Mouse (Mus musculus) regulatory T cell (primary cell): Measurements from ENCODE around the gene Abhd14b.
"Not testable (repeated sequence)": the region's sequence is repeated elsewhere in the genome, so short reads cannot be mapped to it uniquely, and the experiment has no call there.

Experiments used
- in situ Hi-C: fragments of 300-600 bp; cut with MboI, MseI; formaldehyde crosslinking; loops from one replicate; pipeline ENCODE4 v1.15.1; 2025; ENCODE audit warnings: high pct_unique_total_duplicates

Gene Abhd14b

DNA sequence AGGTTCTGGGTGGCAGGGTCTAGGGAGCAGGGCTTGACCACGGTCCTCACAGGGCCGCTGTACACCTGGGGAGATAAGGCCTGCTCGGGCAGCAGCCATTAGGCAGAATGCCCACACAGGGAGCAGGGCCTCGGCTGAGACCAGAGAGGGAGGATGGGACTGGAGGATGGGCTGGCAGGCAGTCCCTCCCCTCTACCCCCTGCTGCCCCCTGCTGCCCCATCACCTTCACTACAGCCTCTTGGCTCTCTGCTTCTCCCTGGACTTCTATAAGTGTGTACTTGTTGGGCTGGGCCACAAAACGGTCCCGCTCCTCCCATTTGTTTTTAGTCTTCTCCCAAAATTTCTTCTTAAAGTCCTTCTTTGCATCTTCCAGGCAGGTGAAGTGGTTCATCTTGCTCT lies 27.2 kb downstream of the Abhd14b start:
- in situ Hi-C loops, result no loop called here

DNA sequence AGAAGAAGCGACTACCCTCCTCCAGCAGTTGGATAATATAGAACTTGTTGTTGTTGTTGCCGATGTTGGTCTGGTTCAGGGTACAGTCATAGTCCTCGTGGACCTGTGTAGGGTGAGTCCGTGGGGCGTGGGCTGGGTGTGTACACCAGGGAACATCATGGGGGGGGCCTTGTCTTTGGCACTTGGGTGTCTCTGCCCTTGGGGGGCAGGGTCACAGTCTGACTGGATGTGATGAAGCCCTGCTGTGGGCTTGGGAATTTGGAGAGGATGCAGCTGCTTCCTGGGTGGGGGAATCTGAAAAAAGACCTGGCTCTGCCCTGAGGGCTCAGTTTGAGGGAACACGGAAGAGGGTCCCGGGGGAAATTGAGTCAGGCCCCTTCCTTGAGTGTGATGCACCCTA lies 27.8 kb downstream of the Abhd14b start:
- in situ Hi-C loops, result loop anchor here (5.0 kb wide), 2 partner anchors 38 to 193 kb away; partner anchors contain the start of genes Acy1 and Poc1a

DNA sequence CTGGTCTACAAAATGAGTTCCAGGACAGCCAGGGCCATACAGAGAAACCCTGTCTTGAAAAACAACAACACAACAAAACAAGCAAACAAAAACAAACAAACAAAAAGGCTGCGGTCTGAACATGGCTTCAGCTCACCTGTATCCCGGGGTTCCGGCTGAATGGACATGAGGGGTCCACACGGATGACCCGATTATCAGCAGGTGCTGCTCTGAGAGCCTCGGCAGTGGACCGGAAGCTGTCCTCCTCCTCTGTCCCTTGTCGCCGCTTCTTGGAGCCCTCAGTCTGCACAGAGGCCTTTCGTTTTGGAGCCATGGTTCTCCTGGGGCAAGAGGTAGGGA lies 28.4 kb downstream of the Abhd14b start, which contains the start of gene Rrp9:
Gene Rrp9 (plus strand): TSS at position 301 of the 339 bp plus-strand sequence.
- in situ Hi-C loops, result loop anchor here (5.0 kb wide), 2 partner anchors 38 to 193 kb away; partner anchors contain the start of genes Acy1 and Poc1a

DNA sequence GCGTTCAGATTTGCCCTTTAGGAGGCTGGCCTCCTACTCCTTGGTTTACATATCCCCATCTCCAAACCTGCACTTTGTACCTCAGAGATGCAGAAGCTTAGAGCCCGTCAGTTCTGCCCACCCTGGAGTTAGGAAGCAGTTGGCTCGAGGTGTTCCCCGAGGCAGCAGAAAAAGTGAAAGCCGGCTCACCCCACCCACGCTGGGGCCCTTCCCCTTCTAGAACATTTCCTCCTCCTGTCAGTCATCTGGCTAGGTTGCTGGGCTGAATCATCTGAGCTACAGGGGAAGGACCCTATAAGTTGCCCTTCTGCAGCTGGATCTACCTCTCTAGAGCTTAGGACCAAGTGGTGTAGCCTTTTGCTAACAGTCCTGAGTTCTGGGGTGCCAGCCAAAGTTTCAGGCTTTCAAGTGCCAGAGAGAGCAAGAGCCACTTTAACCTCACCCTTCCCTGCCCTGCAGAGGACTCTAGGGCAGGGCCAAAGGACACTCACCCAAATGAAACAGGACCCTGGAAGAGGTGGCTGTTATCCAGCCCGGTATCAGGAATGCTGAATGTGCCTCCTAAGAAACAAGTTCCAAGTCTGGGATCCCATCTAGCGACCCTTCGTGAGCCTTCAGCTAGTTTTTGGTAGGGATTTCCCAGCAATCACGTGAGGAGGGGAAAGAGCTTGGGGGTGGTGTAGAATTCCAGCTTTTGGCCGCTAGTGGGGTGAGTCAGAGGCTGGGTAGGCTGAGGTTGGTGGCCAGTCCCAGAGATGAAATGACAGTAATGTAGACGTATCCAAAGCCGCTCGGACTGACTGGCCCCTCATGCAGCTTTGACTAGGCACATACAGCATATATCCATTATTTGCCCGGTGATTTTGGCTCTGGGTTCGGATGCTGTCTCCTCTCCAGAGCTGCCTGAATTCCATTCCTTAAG lies 29.0 kb downstream of the Abhd14b start:
- in situ Hi-C loops, result loop anchor here (5.0 kb wide), 2 partner anchors 39 to 194 kb away; partner anchors contain the start of genes Acy1 and Poc1a

DNA sequence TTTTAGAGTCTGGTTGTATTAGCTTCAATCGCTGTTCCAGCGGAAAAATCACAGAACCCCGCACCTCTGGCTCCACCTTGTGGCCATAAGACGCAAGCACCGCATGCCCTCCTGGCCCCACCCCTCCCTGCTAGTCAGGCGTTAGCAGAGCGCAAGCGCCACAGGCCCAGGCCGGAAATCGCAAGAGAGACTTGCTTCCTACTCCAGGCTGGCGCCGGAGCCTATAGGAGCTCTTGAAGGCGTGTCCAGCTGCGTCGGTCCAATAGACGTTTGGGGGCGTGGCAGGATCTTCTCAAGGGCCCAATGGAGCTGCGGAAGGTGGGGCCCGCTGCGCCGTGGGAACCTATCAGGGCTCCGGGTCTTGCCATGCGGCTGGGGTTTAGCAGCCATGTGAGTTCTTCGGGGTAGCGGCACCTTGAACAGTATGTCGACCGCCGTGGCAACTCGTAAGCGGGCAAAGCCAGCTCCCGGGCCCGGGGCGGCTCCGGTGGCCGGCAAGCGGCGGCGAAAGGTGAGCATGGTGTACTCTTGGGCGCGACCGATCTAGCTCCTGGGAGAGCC lies 29.7 kb downstream of the Abhd14b start, which contains the start of gene Parp3:
Gene Parp3 (minus strand): TSS at position 26 of the 561 bp plus-strand sequence.
- in situ Hi-C loops, result loop anchor here (5.0 kb wide), 2 partner anchors 40 to 195 kb away; partner anchors contain the start of genes Acy1 and Poc1a

DNA sequence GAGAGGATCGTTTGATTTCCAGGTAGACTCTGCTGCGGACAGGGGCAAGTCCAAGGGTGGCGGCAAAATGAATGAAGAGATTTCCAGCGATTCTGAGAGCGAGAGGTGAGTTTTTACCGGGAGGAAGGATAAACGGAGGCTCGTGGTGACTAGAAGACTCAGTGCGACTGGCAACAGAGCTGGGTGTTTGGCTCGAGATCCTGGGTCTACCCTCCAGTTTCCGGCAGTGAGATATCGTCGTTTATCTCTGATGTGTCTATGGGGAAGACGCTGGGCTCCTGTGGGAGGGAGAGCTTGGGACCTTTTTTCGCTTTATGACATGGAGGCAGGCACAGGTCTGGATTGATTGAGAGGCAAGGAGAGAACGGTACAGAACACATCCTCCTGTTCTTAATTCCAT lies 30.4 kb downstream of the Abhd14b start:
- in situ Hi-C loops, result loop anchor here (5.0 kb wide), 2 partner anchors 40 to 195 kb away; partner anchors contain the start of genes Acy1 and Poc1a

DNA sequence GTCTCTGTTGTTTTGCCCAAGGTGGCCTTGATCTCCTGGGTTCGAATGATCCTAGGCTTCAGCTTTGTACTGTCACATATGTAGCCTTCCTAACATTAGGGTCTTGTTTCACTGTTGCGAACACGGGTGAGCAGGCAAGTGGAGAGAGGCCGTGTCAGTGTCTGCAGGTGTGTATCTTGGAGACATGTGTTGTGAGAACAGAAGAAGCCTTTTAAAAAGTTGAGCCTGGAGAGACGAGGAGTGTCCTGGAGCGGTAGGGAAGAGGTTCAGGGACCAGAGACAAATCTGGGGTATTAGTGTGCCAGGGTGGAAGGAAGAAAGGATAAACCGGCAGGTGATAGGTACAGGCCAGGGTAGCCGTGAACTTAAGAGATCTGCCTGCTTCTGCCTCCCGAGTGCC lies 30.8 kb downstream of the Abhd14b start:
- in situ Hi-C loops, result loop anchor here (5.0 kb wide), 2 partner anchors 41 to 196 kb away; partner anchors contain the start of genes Acy1 and Poc1a

DNA sequence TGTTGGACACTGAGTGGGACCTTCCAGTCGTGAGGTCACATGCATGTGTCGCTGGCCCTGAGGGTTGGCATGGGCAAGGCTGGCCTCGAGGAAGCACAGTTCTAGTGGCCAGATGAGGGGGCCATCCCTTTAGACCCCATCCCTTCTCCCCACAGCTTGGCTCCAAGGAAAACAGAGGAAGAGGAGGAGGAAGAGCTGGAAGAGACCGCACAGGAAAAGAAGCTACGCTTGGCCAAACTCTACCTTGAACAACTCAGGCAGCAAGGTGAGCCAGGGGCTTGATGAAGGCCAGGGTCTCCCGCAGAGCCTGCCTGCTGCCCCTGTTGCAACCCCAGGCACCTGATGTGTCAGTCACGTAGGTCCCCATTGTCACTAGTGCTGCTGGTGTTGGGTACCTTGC lies 33.3 kb downstream of the Abhd14b start:
- in situ Hi-C loops, result no loop called here

DNA sequence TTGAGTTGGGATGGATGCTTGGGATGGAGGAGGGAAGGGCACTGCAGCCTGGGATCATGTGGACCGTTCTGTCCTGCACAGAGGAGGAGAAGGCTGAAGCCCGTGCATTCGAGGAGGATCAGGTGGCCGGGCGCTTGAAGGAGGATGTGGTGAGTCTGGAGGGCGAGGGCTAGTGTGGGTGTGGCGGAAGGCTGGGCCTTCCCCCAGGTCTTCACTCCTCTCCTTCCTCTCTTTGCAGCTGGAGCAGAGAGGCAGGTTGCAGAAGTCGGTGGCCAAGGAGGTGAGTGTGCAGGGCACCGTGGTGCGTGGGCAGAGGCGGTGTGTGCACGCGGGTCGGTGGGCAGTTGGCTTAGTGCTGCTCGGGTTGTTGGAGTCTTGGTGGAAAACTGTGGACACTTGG lies 33.8 kb downstream of the Abhd14b start:
- in situ Hi-C loops, result no loop called here

DNA sequence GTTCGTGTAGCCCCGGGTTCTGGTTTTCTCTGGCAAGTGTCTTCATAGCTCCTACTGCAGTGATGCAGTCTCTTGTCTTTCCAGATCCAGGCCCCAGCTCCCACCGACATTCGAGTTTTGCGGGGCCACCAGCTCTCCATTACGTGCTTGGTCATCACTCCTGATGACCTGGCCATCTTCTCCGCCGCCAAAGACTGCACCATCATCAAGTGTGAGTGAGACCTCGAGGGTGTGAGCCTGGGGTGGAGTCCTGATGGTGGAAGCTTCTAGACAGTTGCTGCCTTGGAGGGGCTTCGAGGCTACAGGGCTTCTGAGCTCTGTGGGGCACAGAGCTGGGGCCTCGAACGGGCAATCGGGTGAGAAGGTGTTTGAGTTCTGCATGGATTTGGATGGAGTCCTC lies 34.4 kb downstream of the Abhd14b start:
- in situ Hi-C loops, result no loop called here

DNA sequence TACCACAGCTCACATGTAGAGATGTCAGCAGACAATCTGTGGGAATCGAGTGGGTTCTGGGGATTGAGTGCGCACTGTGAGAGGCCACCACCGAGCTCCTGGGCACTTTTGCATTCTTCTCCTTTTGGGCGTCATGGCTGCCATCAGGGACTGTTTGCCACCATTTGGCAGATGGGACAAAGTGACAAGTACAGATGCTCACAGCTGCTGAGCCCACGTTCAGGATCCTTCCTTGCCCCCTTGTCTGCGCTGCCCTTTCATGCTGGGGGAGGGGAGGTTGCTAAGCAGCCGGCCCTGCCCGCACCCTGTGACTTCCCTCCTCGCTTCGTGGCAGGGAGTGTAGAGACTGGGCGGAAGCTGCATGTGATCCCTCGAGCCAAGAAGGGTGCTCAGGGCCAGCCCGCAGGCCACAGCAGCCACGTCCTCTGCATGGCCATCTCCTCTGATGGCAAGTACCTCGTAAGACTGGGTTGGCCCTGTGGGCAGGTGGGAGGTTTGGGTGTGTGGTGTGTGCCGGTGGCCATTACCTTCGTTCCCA lies 35.4 kb downstream of the Abhd14b start:
- in situ Hi-C loops, result no loop called here

DNA sequence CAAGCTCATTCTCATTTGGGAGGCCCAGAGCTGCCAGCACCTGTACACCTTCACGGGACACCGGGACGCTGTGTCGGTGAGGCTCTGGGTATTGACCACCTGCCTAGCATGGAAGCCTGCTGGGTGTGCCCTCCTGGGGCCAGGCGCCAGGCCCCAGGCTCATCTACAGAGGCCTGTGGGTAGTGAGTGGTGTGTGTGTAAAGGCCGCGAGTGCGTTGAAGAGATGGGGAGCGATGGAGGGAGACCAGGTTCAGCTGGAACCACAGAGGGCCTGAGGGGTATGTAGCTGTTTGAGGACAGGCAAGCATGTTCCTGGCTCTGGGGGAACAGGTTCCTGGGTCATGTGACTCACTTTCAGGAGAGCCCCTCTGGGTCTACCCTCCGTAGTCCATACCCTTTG lies 35.9 kb downstream of the Abhd14b start:
- in situ Hi-C loops, result no loop called here

DNA sequence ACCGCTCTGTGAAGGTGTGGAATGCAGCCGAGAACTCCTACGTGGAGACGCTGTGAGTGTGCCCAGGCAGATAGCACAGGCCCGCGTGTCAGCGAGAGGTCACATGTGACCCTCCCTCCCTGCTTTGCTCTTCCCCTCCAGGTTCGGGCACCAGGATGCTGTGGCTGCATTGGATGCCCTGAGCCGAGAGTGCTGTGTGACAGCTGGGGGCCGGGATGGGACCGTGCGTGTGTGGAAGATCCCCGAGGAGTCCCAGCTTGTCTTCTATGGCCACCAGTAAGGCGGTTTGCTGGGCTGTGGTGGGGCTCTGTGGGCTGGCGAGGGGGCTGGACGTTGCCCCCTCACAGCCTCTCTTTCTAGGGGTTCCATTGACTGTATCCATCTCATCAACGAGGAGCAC lies 36.3 kb downstream of the Abhd14b start:
- in situ Hi-C loops, result no loop called here

DNA sequence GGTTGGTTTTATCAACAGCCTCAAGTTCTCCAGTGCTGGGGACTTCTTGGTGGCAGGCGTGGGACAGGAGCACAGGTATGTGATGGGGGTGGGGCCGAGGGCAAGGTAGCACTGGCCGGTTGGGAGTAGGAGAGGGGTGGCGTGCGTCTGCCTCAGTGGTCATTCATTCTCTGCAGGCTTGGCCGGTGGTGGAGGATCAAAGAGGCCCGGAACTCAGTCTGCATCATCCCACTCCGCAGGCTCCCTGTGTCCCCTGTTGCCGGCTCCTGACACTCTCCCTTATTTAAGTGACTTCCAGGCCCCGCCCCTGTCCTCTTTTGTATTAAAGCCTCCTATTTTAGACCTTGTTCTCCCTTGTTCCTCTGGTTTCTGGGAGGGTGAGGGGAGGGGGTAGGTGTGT lies 37.8 kb downstream of the Abhd14b start:
- in situ Hi-C loops, result no loop called here

DNA sequence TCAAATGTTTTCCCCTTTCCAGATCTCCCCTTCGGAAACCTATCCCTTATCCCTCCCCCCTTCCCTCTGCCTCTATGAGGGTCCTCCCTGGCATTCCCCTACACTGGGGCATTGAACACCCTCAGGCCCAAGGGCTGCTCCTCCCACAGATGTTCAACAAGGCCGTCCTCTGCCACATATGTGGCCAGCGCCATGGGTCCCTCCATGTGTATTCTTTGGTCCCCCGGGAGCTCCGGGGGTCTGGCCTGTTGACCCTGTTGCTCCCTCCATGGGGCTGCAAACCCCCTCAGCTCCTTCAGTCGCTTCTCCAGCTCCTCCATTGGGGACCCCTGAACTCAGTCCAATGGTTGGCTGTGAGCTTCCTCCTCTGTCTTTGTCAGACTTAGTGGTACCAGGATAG lies 40.3 kb downstream of the Abhd14b start:
- in situ Hi-C loops, result not testable (repeated sequence)

DNA sequence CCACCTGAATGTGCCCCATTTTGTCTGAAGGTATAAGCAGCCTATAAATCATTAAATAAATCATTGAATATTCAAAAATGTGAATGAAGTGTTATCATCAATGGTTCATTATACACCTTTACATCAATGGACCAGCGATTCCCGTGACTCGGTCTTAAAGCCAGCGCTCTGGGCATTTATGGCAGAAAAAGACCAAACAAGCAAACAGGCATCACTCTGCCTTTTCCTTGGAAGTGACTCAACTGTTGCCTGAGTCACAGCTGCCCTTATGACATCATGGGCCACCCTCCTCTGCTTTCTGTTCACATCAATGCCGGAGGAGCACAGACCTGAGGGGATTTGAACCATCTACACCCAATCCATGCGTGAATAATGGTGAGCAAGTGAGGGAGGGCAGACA lies 52.4 kb downstream of the Abhd14b start, which contains the start of gene Iqcf1:
Gene Iqcf1 (plus strand): TSS at position 301 of the 400 bp plus-strand sequence.
- in situ Hi-C loops, result no loop called here

DNA sequence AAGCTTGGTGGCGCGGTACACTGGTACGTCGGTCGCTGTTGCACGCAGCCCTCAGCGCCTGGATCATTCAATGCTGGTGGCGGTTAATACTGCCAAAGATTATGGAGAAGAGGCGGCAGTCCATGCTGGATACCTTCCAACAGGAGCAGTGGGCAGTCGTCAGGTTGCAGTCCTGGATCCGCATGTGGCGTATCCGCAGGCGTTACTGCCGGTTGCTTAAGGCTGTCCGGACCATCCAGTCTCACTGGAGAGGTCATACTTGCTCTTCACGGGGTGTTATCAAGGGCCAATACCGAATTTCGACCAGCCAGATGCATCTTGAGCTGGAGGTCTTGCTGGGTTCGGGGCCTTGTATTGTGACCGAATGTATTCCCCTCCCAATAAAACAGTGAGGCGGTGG lies 54.6 kb downstream of the Abhd14b start:
- in situ Hi-C loops, result no loop called here
